Mouse (Mus musculus) stomach, embryonic 15.5 days (tissue): ENCODE results near the gene 1700025G04Rik. TPM values are rescaled to one million over a fixed set of nuclear protein-coding genes. Genes with fewer than 3 reads are reported as not detected.
"Not testable (repeated sequence)": the region's sequence is repeated elsewhere in the genome, so short reads cannot be mapped to it uniquely, and the experiment has no call there.

Experiments
- ATAC-seq: fragments of 200-750 bp; cut with Nextera tagmentation; 2 replicates; pipeline ENCODE4 v1.8.0; 2017; ENCODE audit warnings: low read depth, moderate number of reproducible peaks, moderate TSS enrichment; ENCODE audit not compliant: insufficient read depth, low FRiP score
- H3K27ac ChIP-seq: fragments of 300-500 bp; sonication (generic); 2 replicates; pipeline ENCODE4 v1.5.1; 2015; ENCODE audit warnings: mild to moderate bottlenecking, inconsistent platforms
- H3K27me3 ChIP-seq: fragments of 300-500 bp; sonication (generic); replicated peaks from 2 replicates; pipeline ENCODE4 v1.6.1; 2015; ENCODE audit warnings: inconsistent platforms
- H3K36me3 ChIP-seq: fragments of 300-500 bp; sonication (generic); 2 replicates; pipeline ENCODE4 v1.6.1; 2015; ENCODE audit warnings: inconsistent platforms
- H3K4me1 ChIP-seq: fragments of 300-500 bp; sonication (generic); 2 replicates; pipeline ENCODE4 v1.6.1; 2015; ENCODE audit warnings: inconsistent platforms
- H3K4me2 ChIP-seq: fragments of 300-500 bp; sonication (generic); 2 replicates; pipeline ENCODE4 v1.6.1; 2015; ENCODE audit warnings: mild to moderate bottlenecking, inconsistent platforms
- H3K4me3 ChIP-seq: fragments of 300-500 bp; sonication (generic); replicated peaks from 2 replicates; pipeline ENCODE4 v1.5.1; 2015; ENCODE audit warnings: inconsistent platforms
- H3K9ac ChIP-seq: fragments of 300-500 bp; sonication (generic); 2 replicates; pipeline ENCODE4 v1.6.1; 2015; ENCODE audit warnings: inconsistent platforms
- H3K9me3 ChIP-seq: fragments of 300-500 bp; sonication (generic); 2 replicates; pipeline ENCODE4 v1.6.1; 2016; ENCODE audit warnings: inconsistent platforms
- WGBS: fragments of 180-500 bp; shearing (Covaris S2); methylation state at CpG from one replicate; pipeline ENCODE4 v1.1.7; 2015; 5-methylcytosine and 5-hydroxymethylcytosine counted together
- polyA plus RNA-seq: library from polyadenylated mRNA; unstranded; fragments of >200 nt; fragmentation: Nextera tagmentation; extraction: Ambion mirVana; gene quantifications from 2 replicates; pipeline ENCODE4 v1.2.1, GENCODE M21; 2015

The 1700025G04Rik gene
- polyA plus RNA-seq, 1 experiment from 2014 or later: 35.2 TPM

- H3K9ac ChIP-seq: no peak overlapping the region
- 57% methylated on average over 1 of the region's 1 CpGs for WGBS
- H3K9me3 ChIP-seq: no peaks in the 10 kb centered on the region
- H3K36me3 ChIP-seq: no peaks in the 10 kb centered on the region
- no peaks in the 10 kb centered on the region for H3K4me1 ChIP-seq
- no peaks in the 10 kb centered on the region for H3K27me3 ChIP-seq
- ATAC-seq: no peak
- H3K4me2 ChIP-seq: no peak overlapping the region
- no peak overlapping the region for H3K4me3 ChIP-seq
- no peak overlapping the region for H3K27ac ChIP-seq
These were observed 234.4 kb downstream of the 1700025G04Rik start for GRCm38 (mm10) chr1:151855561-151855960.

DNA sequence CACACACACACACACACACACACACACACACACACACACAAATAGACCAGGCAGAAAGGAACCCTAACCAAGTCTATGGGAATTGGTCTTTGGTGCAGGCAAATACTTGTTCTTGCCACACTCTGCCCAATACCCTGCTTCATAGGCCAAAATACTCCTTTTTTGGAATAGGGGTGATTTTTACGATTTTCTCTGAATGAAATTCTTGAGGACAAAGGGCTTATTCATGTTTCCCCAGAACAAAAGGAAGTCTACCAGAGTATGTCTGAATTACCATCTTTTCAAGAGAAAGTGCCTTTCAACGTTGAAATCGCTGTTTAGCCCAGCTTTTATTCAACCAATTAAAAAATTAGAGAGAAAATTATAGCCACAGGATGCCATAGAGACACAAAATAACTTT lies 237.9 kb downstream of the 1700025G04Rik start:
- Histone ChIP-seq H3K4me2 (no peak overlapping the region), H3K4me3 (no peak overlapping the region), H3K4me1 (no peaks in the 10 kb centered on the region), H3K9ac (no peak overlapping the region), H3K9me3 (no peaks in the 10 kb centered on the region), H3K27ac (no peak overlapping the region), H3K27me3 (no peaks in the 10 kb centered on the region), H3K36me3 (no peaks in the 10 kb centered on the region)
- no peak for ATAC-seq
- 70% methylated on average over 3 of the region's 3 CpGs for WGBS

GRCm38 (mm10) chr1:151851051-151851848 lies 238.7 kb downstream of the 1700025G04Rik start:
- WGBS: 86% methylated on average over 20 of the region's 20 CpGs
- H3K36me3 ChIP-seq: no peaks in the 10 kb centered on the region
- H3K9me3 ChIP-seq: no peaks in the 10 kb centered on the region
- H3K4me2 ChIP-seq: no peak overlapping the region
- no peak overlapping the region for H3K9ac ChIP-seq
- H3K4me1 ChIP-seq: no peaks in the 10 kb centered on the region
- no peak overlapping the region for H3K27ac ChIP-seq
- ATAC-seq: no peak
- H3K4me3 ChIP-seq: no peak overlapping the region
- H3K27me3 ChIP-seq: no peaks in the 10 kb centered on the region

GRCm38 (mm10) chr1:151849993-151850608 lies 239.8 kb downstream of the 1700025G04Rik start:
- no peaks in the 10 kb centered on the region for H3K27me3 ChIP-seq
- WGBS: 80% methylated on average over 16 of the region's 16 CpGs
- H3K36me3 ChIP-seq: no peaks in the 10 kb centered on the region
- no peak overlapping the region for H3K9ac ChIP-seq
- H3K9me3 ChIP-seq: no peaks in the 10 kb centered on the region
- H3K4me2 ChIP-seq: no peak overlapping the region
- ATAC-seq: no peak
- H3K4me3 ChIP-seq: no peak overlapping the region
- H3K4me1 ChIP-seq: no peaks in the 10 kb centered on the region
- no peak overlapping the region for H3K27ac ChIP-seq

GRCm38 (mm10) chr1:151848286-151848685 lies 241.6 kb downstream of the 1700025G04Rik start:
- H3K27ac ChIP-seq: no peak overlapping the region
- H3K9ac ChIP-seq: no peak overlapping the region
- H3K27me3 ChIP-seq: no peaks in the 10 kb centered on the region
- H3K4me3 ChIP-seq: no peak overlapping the region
- H3K4me1 ChIP-seq: no peaks in the 10 kb centered on the region
- 88% methylated on average over 2 of the region's 2 CpGs for WGBS
- H3K4me2 ChIP-seq: no peak overlapping the region
- no peaks in the 10 kb centered on the region for H3K36me3 ChIP-seq
- ATAC-seq: no peak
- no peaks in the 10 kb centered on the region for H3K9me3 ChIP-seq

DNA sequence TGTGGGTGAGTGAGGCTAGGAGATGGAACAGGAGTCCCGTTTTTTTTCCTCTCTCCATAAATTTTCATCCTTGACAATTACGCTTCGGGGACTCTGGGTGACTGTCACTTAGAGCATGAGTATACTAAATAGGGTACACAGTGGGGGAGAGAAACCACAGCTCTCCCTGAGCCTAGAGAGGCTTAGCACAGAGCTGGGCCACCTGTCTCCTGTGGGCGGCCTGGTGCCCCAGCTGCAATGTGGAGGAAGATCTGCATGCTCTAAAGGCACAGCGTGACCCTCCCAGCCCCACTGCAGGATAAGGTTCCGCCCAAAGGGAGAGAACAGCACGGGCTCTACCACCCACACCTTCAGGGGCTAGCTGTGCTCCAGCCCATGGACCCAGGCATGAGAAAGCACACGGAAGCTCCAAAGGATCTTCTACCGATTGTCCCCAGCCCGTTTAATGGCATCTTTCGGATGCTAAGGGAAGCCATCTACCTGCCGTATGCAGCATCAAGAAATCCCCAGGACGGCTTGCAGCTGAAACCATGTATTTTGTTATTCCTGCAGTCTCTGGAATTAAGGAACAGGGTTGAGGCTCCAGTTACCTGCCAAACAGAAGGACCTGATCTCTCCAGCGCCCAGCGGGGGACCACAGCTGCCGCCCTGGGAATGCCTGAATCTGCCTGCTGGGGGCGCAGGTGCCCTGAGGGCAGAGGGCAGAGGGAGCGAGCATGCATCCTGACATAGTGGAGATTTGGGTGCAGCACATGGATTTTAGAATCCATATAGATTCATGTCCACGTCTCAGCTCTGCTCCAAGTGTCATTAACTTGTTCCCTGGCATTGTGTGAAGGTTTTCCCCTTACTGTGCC lies 243.8 kb downstream of the 1700025G04Rik start:
- no peak for ATAC-seq
- WGBS: 65% methylated on average over 19 of the region's 19 CpGs
- no peaks in the 10 kb centered on the region for H3K9me3 ChIP-seq
- no peak overlapping the region for H3K4me2 ChIP-seq
- no peaks in the 10 kb centered on the region for H3K36me3 ChIP-seq
- H3K27me3 ChIP-seq: no peaks in the 10 kb centered on the region
- no peak overlapping the region for H3K4me3 ChIP-seq
- H3K27ac ChIP-seq: no peak overlapping the region
- no peak overlapping the region for H3K9ac ChIP-seq
- H3K4me1 ChIP-seq: no peaks in the 10 kb centered on the region

- Histone ChIP-seq H3K27ac (no peak overlapping the region), H3K4me1 (no peaks in the 10 kb centered on the region), H3K36me3 (no peaks in the 10 kb centered on the region), H3K9me3 (no peaks in the 10 kb centered on the region), H3K4me3 (no peak overlapping the region), H3K9ac (no peak overlapping the region), H3K4me2 (no peak overlapping the region), H3K27me3 (no peaks in the 10 kb centered on the region)
- WGBS: 75% methylated on average over 17 of the region's 17 CpGs
- ATAC-seq: no peak
These were observed 244.6 kb downstream of the 1700025G04Rik start for GRCm38 (mm10) chr1:151845252-151845832.

GRCm38 (mm10) chr1:151840345-151840744 lies 249.6 kb downstream of the 1700025G04Rik start:
- H3K36me3 ChIP-seq, H3K27me3 ChIP-seq, ATAC-seq, H3K9me3 ChIP-seq, H3K9ac ChIP-seq, H3K4me2 ChIP-seq, H3K4me3 ChIP-seq, H3K27ac ChIP-seq, H3K4me1 ChIP-seq: not testable (repeated sequence)
- 96% methylated on average over 1 of the region's 1 CpGs for WGBS

GRCm38 (mm10) chr1:151835261-151835660 lies 254.7 kb downstream of the 1700025G04Rik start:
- Histone ChIP-seq H3K27ac (no peak overlapping the region), H3K4me2 (no peak overlapping the region), H3K36me3 (no peaks in the 10 kb centered on the region), H3K9me3 (no peaks in the 10 kb centered on the region), H3K4me3 (no peak overlapping the region), H3K9ac (no peak overlapping the region), H3K27me3 (no peaks in the 10 kb centered on the region), H3K4me1 (no peaks in the 10 kb centered on the region)
- 90% methylated on average over 4 of the region's 4 CpGs for WGBS
- ATAC-seq: no peak

GRCm38 (mm10) chr1:151831791-151832190 lies 258.1 kb downstream of the 1700025G04Rik start:
- Histone ChIP-seq H3K36me3 (no peaks in the 10 kb centered on the region), H3K9me3 (no peaks in the 10 kb centered on the region), H3K27me3 (no peaks in the 10 kb centered on the region), H3K4me1 (no peaks in the 10 kb centered on the region), H3K9ac (no peak overlapping the region), H3K4me3 (no peak overlapping the region), H3K4me2 (no peak overlapping the region), H3K27ac (no peak overlapping the region)
- ATAC-seq: no peak
- 83% methylated on average over 3 of the region's 3 CpGs for WGBS

DNA sequence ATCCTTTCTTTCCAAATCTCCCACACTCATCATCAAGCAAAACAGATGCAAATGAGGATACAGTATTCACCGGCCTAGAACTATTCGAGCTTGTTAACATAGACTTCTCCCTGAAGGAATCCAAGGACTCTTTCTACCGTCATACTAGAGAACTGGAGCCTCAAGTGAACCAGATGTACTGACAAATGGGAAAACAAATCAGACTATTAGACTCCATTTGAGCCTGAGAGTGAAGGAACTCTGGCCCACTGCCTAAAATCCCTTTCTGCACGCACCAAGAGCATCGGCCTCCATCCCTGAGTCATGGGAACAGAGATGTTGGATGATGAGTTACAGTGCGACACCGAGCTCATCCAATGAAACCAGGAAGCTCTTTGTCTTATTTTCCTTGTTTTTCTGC lies 264.9 kb downstream of the 1700025G04Rik start:
- Histone ChIP-seq H3K4me3 (no peak overlapping the region), H3K27ac (no peak overlapping the region), H3K36me3 (no peaks in the 10 kb centered on the region), H3K9ac (no peak overlapping the region), H3K4me2 (no peak overlapping the region), H3K9me3 (no peaks in the 10 kb centered on the region), H3K4me1 (no peaks in the 10 kb centered on the region), H3K27me3 (no peaks in the 10 kb centered on the region)
- no peak for ATAC-seq
- WGBS: 52% methylated on average over 7 of the region's 7 CpGs
